In genomic region chr4:145831328-145832062, GRCm38 (mm10) we compare ENCODE assay signal across 17 mouse cellular contexts. TPM values are rescaled to one million over a fixed set of nuclear protein-coding genes. Genes with fewer than 3 reads are reported as not detected.
A peak's percentile ranks its signal among the peaks of the same experiment; 100 is the strongest.
DNase-seq lines count a peak whose midpoint lies in the region; ATAC-seq and TF ChIP-seq lines count a peak whose summit lies in the region.
"Not testable (repeated sequence)": the region's sequence is repeated elsewhere in the genome, so short reads cannot be mapped to it uniquely, and the experiment has no call there.
"Had no signal": no experiment of that assay in that cellular context is flagged by ENCODE, and none has a peak within 500 bp of the region (broad histone marks: within the 10 kb centered on the region; RNA-seq: fewer than 3 reads in every experiment).

No protein-coding gene starts in this region.

- not testable (repeated sequence) for TF ChIP-seq CTCF in heart, postnatal 0 days (IDR thresholded peaks at IDR 0.05; ENCODE audit: low read depth)

- WGBS in embryonic facial prominence, embryonic 11.5 days: 90% methylated on average over 1 of the region's 14 CpGs
- 95% methylated on average over 1 of the region's 14 CpGs for WGBS in forebrain, embryonic 13.5 days
- WGBS in heart, postnatal 0 days: 84% methylated on average over 1 of the region's 14 CpGs
- 94% methylated on average over 1 of the region's 14 CpGs for WGBS in intestine, embryonic 14.5 days
- 90% methylated on average over 1 of the region's 14 CpGs for WGBS in limb, embryonic 12.5 days
- 75% methylated on average over 1 of the region's 14 CpGs for WGBS in liver, embryonic 16.5 days (ENCODE audit: insufficient replicate concordance)
- WGBS in midbrain, embryonic 11.5 days: 92% methylated on average over 1 of the region's 14 CpGs
- WGBS in neural tube, embryonic 14.5 days: 96% methylated on average over 1 of the region's 14 CpGs

- not testable (repeated sequence) for TF ChIP-seq EP300 in heart, postnatal 0 days (IDR thresholded peaks at IDR 0.05; ENCODE audit: low read depth)

- peak; percentile 50; the same call in 1 of the 2 replicates for ATAC-seq in embryonic facial prominence, embryonic 11.5 days (replicated peaks; ENCODE audit: insufficient number of reproducible peaks, low FRiP score, low TSS enrichment, low read depth)
- ATAC-seq in forebrain, embryonic 13.5 days: peak; percentile 61; the same call in 1 of the 2 replicates
- ATAC-seq in heart, postnatal 0 days (ENCODE audit: insufficient read depth, low read depth): peak; percentile 62; the same call in 1 of the 2 replicates
- peak; percentile 54; the same call in 1 of the 2 replicates for ATAC-seq in intestine, embryonic 14.5 days (replicated peaks; ENCODE audit: low FRiP score, low TSS enrichment, low read depth)
- peak; percentile 71; the same call in 1 of the 2 replicates for ATAC-seq in limb, embryonic 12.5 days (ENCODE audit: insufficient number of reproducible peaks, insufficient read depth, low FRiP score, low TSS enrichment, low read depth)
- peak; percentile 53 for ATAC-seq in liver, embryonic 16.5 days (ENCODE audit: low read depth)
- peak; percentile 53 for ATAC-seq in midbrain, embryonic 11.5 days (ENCODE audit: low FRiP score)
- ATAC-seq in neural tube, embryonic 14.5 days (ENCODE audit: low read depth): peak; percentile 49; the same call in 1 of the 2 replicates

- not testable (repeated sequence) for H3K4me1 ChIP-seq in embryonic facial prominence, embryonic 11.5 days (ENCODE audit: control insufficient read depth, insufficient read depth, low read length); forebrain, embryonic 13.5 days; heart, postnatal 0 days (ENCODE audit: control insufficient read depth, insufficient read depth); intestine, embryonic 14.5 days (replicated peaks; ENCODE audit: control insufficient read depth, insufficient read depth, low read length); limb, embryonic 12.5 days (replicated peaks); liver, embryonic 16.5 days (ENCODE audit: control insufficient read depth, low read depth, low read length); midbrain, embryonic 11.5 days (ENCODE audit: control insufficient read depth, insufficient read depth, low read length); neural tube, embryonic 14.5 days (ENCODE audit: control insufficient read depth, insufficient read depth, low read length)

- not testable (repeated sequence) for H3K9ac ChIP-seq in embryonic facial prominence, embryonic 11.5 days (replicated peaks; ENCODE audit: low read length); forebrain, embryonic 13.5 days; heart, postnatal 0 days (replicated peaks; ENCODE audit: low read depth, low read length); intestine, embryonic 14.5 days (ENCODE audit: low read length); limb, embryonic 12.5 days (replicated peaks); liver, embryonic 16.5 days (ENCODE audit: low read depth, low read length); midbrain, embryonic 11.5 days (ENCODE audit: low read length); neural tube, embryonic 14.5 days (replicated peaks; ENCODE audit: low read depth, low read length)

- H3K36me3 ChIP-seq in embryonic facial prominence, embryonic 11.5 days (replicated peaks; ENCODE audit: control insufficient read depth, insufficient read depth, low read depth, low read length); forebrain, embryonic 13.5 days (ENCODE audit: poor library complexity, severe bottlenecking); heart, postnatal 0 days (replicated peaks; ENCODE audit: control insufficient read depth, insufficient read depth, low read length); intestine, embryonic 14.5 days (ENCODE audit: control insufficient read depth, insufficient read depth, low read length); limb, embryonic 12.5 days; liver, embryonic 16.5 days (ENCODE audit: control insufficient read depth, insufficient read depth); midbrain, embryonic 11.5 days (ENCODE audit: control insufficient read depth, insufficient read depth, low read length); neural tube, embryonic 14.5 days (ENCODE audit: control insufficient read depth, insufficient read depth, low read length): not testable (repeated sequence)

- H3K9me3 ChIP-seq in embryonic facial prominence, embryonic 11.5 days (replicated peaks; ENCODE audit: control insufficient read depth, low read length); forebrain, embryonic 13.5 days (replicated peaks); heart, postnatal 0 days (replicated peaks; ENCODE audit: control insufficient read depth, low read length); intestine, embryonic 14.5 days (ENCODE audit: control insufficient read depth, low read length); liver, embryonic 16.5 days (replicated peaks; ENCODE audit: control insufficient read depth, low read length); midbrain, embryonic 11.5 days (ENCODE audit: control insufficient read depth, low read length); neural tube, embryonic 14.5 days (ENCODE audit: control insufficient read depth, low read length): not testable (repeated sequence)
- H3K9me3 ChIP-seq in limb, embryonic 12.5 days: peaks cover 11% of the 10 kb centered on the region

- H3K4me3 ChIP-seq in embryonic facial prominence, embryonic 11.5 days (ENCODE audit: low read depth, low read length); forebrain, embryonic 13.5 days; heart, postnatal 0 days (ENCODE audit: low read depth, low read length); intestine, embryonic 14.5 days (ENCODE audit: low read depth, low read length); limb, embryonic 12.5 days (replicated peaks); liver, embryonic 16.5 days (ENCODE audit: low read depth, low read length); midbrain, embryonic 11.5 days (ENCODE audit: low read depth, low read length); neural tube, embryonic 14.5 days (ENCODE audit: low read depth, low read length): not testable (repeated sequence)

- DNase-seq in embryonic facial prominence, embryonic 11.5 days (ENCODE audit: low spot score); heart, postnatal 0 days (ENCODE audit: low spot score); intestine, embryonic 14.5 days (ENCODE audit: low spot score); midbrain, embryonic 11.5 days (ENCODE audit: low spot score, missing footprints): not testable (repeated sequence)

- not testable (repeated sequence) for H3K27ac ChIP-seq in embryonic facial prominence, embryonic 11.5 days (replicated peaks; ENCODE audit: low read depth, low read length); forebrain, embryonic 13.5 days; heart, postnatal 0 days (ENCODE audit: low read depth); intestine, embryonic 14.5 days (ENCODE audit: low read depth); limb, embryonic 12.5 days; liver, embryonic 16.5 days (ENCODE audit: low read length); midbrain, embryonic 11.5 days (ENCODE audit: low read depth, low read length); neural tube, embryonic 14.5 days (ENCODE audit: low read depth, low read length)

- H3K27me3 ChIP-seq in embryonic facial prominence, embryonic 11.5 days (ENCODE audit: control insufficient read depth, insufficient read depth, low read length); forebrain, embryonic 13.5 days; heart, postnatal 0 days (ENCODE audit: control insufficient read depth, insufficient read depth, low read length); intestine, embryonic 14.5 days (replicated peaks; ENCODE audit: control insufficient read depth, insufficient read depth, low read length); limb, embryonic 12.5 days; liver, embryonic 16.5 days (ENCODE audit: control insufficient read depth, insufficient read depth, low read depth, low read length); midbrain, embryonic 11.5 days (ENCODE audit: control insufficient read depth, insufficient read depth, low read length); neural tube, embryonic 14.5 days (ENCODE audit: control insufficient read depth, insufficient read depth, low read length): not testable (repeated sequence)

- not testable (repeated sequence) for H3K4me2 ChIP-seq in embryonic facial prominence, embryonic 11.5 days (ENCODE audit: low read depth, low read length); forebrain, embryonic 13.5 days; heart, postnatal 0 days (ENCODE audit: low read depth, low read length); intestine, embryonic 14.5 days (ENCODE audit: low read length); limb, embryonic 12.5 days; liver, embryonic 16.5 days (ENCODE audit: low read depth, low read length); midbrain, embryonic 11.5 days; neural tube, embryonic 14.5 days (ENCODE audit: low read depth, low read length)

RNA-seq across cellular contexts. Expression of gene Zfp986, which starts 37.1 kb away (rescaled TPM):
- not detected in 2 replicates for polyA plus RNA-seq in embryonic facial prominence, embryonic 11.5 days (2014; fragmentation: Nextera tagmentation; extraction: Ambion mirVana)
- polyA plus RNA-seq in forebrain, embryonic 13.5 days (2015; fragmentation: Nextera tagmentation; extraction: Ambion mirVana): not detected in 2 replicates
- total RNA-seq in heart, postnatal 0 days (2014; rRNA removed; ENCODE audit: low replicate concordance): not detected in 2 replicates
- polyA plus RNA-seq in heart, postnatal 0 days (2015; fragmentation: Nextera tagmentation; extraction: Ambion mirVana): not detected in 2 replicates
- not detected in 2 replicates for polyA plus RNA-seq in intestine, embryonic 14.5 days (2014; fragmentation: Nextera tagmentation; extraction: Ambion mirVana)
- polyA plus RNA-seq in limb, embryonic 12.5 days (2016; fragmentation: Nextera tagmentation; extraction: Ambion mirVana): not detected in 2 replicates
- not detected in 2 replicates for polyA plus RNA-seq in liver, embryonic 16.5 days (2015; fragmentation: Nextera tagmentation; extraction: Ambion mirVana)
- not detected in 2 replicates for polyA plus RNA-seq in midbrain, embryonic 11.5 days (2014; fragmentation: Nextera tagmentation; extraction: Ambion mirVana)
- polyA plus RNA-seq in neural tube, embryonic 14.5 days (2014; fragmentation: Nextera tagmentation; extraction: Ambion mirVana): not detected in 2 replicates
- total RNA-seq: adrenal gland, postnatal 4 days; gastrocnemius, adult 18-20 months; heart, postnatal 10 days; MEL had no signal
- polyA plus RNA-seq: forebrain, postnatal 0 days; gonadal fat pad, adult 2 months; lung, embryonic 16.5 days; myocyte; thymus, postnatal 0 days had no signal
